Mouse (Mus musculus): Measurements from ENCODE around the gene Grip1.

DNA sequence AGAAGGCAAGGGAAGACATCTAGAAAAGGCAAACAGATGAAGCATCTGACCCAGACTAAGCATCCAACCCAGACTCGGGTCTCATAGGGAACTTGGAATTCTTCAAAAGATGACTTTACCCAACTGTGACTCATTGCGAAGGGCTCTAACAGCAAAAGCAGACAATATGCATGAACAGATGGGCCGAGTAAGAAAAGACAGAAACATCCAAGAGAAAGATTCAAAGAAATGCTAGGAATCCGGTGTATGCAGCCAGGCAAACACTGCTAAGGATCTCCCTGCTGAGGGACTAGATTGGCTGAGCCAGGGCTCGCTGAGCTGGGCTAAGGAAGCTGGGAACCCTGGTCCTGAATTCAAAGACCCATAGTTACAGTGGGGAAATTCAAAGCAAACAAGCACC is 94.2 kb downstream of the Grip1 start:
- TF ChIP-seq CTCF (IDR thresholded peaks at IDR 0.05; ENCODE audit: borderline replicate concordance, insufficient read depth, low read length): no peak
- TF ChIP-seq POLR2A (IDR thresholded peaks at IDR 0.05; ENCODE audit: low read depth, low read length): no peak
